Mouse (Mus musculus) embryonic facial prominence, embryonic 12.5 days (tissue): ENCODE data around the gene Smim6. TPM values are rescaled to one million over a fixed set of nuclear protein-coding genes. Genes with fewer than 3 reads are reported as not detected.

Experiments
- ATAC-seq: fragments of 200-750 bp; cut with Nextera tagmentation; 2 replicates; pipeline ENCODE4 v1.8.0; 2017; ENCODE audit not compliant: insufficient number of reproducible peaks, insufficient read depth, low FRiP score, low TSS enrichment
- H3K27ac ChIP-seq: fragments of 300-500 bp; sonication (generic); 2 replicates; pipeline ENCODE4 v1.5.1; 2016; ENCODE audit warnings: mild to moderate bottlenecking
- H3K27me3 ChIP-seq: fragments of 300-500 bp; sonication (generic); 2 replicates; pipeline ENCODE4 v1.6.1; 2016; ENCODE audit warnings: mild to moderate bottlenecking, moderate library complexity
- H3K36me3 ChIP-seq: fragments of 300-500 bp; sonication (generic); 2 replicates; pipeline ENCODE4 v1.6.1; 2016; ENCODE audit warnings: mild to moderate bottlenecking
- H3K4me1 ChIP-seq: fragments of 300-500 bp; sonication (generic); 2 replicates; pipeline ENCODE4 v1.6.1; 2016
- H3K4me2 ChIP-seq: fragments of 300-500 bp; sonication (generic); replicated peaks from 2 replicates; pipeline ENCODE4 v1.6.1; 2016; ENCODE audit warnings: mild to moderate bottlenecking, moderate library complexity
- H3K4me3 ChIP-seq: fragments of 300-500 bp; sonication (generic); 2 replicates; pipeline ENCODE4 v1.5.1; 2016; ENCODE audit warnings: mild to moderate bottlenecking
- H3K9ac ChIP-seq: fragments of 300-500 bp; sonication (generic); 2 replicates; pipeline ENCODE4 v1.6.1; 2016; ENCODE audit warnings: mild to moderate bottlenecking, moderate library complexity
- H3K9me3 ChIP-seq: fragments of 300-500 bp; sonication (generic); 2 replicates; pipeline ENCODE4 v1.6.1; 2016; ENCODE audit warnings: mild to moderate bottlenecking, moderate library complexity
- WGBS: fragments of 180-500 bp; shearing (Covaris S2); methylation state at CpG from one replicate; pipeline ENCODE4 v1.1.7; 2016; 5-methylcytosine and 5-hydroxymethylcytosine counted together
- polyA plus RNA-seq: library from polyadenylated mRNA; unstranded; fragments of >200 nt; fragmentation: Nextera tagmentation; extraction: Ambion mirVana; gene quantifications from 2 replicates; pipeline ENCODE4 v1.2.1, GENCODE M21; 2016

Gene Smim6
- 1.00 and 1.7 TPM in 2 replicates for polyA plus RNA-seq

DNA sequence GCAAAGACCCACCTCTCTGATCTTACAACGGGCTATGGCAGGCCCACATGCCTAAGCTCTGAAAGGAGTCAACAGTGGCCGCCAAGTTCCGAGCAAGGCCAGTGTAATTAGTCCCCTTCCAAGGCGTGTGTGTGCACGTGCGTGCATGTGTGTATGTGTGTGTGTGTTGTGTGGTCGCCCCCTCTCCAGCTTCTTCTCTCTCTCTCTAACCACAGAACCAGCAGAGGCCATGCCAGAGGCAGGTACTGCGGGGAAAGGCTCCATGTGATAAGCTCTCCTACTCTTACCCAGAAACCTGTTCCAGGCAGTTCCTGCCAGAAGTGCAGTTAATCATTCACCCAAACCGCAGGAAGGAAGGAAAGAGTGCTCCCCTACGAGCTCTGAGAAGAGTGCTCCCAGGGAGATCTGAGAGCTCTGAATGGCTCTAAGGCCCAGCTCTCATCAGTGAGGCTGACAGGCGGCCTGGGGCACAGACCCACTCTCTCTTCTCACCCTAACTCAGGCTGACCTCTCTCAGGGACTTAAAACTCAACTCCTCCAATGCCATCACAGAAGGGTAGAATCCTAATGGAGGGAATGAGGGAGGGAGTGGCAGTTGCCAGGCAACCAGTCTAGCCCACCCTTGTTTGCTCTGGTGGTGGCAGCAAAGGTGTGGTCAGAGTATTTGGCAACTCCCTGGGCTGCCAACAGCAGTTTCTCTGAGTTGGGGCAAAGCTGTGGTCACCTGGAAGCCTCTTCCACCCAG, at the start of gene Smim6:
TSS of gene Smim6 (plus strand) at position 386 of the 745 bp plus-strand sequence.
- H3K9me3 ChIP-seq: no peaks in the 10 kb centered on the region
- no peaks in the 10 kb centered on the region for H3K4me1 ChIP-seq
- ATAC-seq: no peak
- no peaks in the 10 kb centered on the region for H3K27me3 ChIP-seq
- WGBS: 79% methylated on average over 11 of the region's 11 CpGs
- H3K4me2 ChIP-seq: no peak within 1 kb of the TSS
- H3K27ac ChIP-seq: no peak within 1 kb of the TSS
- H3K36me3 ChIP-seq: peaks cover 39% of the 10 kb centered on the region; the same call in 1 of the 2 replicates
- H3K9ac ChIP-seq: no peak within 1 kb of the TSS
- H3K4me3 ChIP-seq: no peak within 1 kb of the TSS

DNA sequence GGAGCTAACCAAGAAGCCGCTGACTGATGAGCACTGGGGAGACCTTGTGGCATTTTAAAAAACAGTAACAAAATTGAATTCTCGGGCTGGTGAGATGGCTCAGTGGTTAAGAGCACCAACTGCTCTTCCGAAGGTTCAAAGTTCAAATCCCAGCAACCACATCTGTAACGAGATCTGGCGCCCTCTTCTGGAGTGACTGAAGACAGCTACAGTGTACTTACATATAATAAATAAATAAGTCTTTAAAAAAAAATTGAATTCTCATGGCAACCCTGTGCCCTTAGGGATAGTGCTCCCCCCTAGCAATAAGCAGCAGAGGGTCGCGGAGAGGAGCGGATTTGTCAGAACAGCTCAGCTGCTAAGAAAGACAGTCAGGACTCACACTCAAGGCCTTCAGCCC, 47.9 kb upstream of the Smim6 start:
- Histone ChIP-seq H3K9me3 (no peaks in the 10 kb centered on the region), H3K27ac (no peak overlapping the region), H3K4me2 (no peak overlapping the region), H3K9ac (no peak overlapping the region), H3K27me3 (peaks cover 37% of the 10 kb centered on the region), H3K36me3 (no peaks in the 10 kb centered on the region), H3K4me1 (0 out of 2 replicates have a peak, but pooled peaks cover 5% of the 10 kb centered on the region), H3K4me3 (no peak overlapping the region)
- 84% methylated on average over 8 of the region's 8 CpGs for WGBS
- no peak for ATAC-seq

DNA sequence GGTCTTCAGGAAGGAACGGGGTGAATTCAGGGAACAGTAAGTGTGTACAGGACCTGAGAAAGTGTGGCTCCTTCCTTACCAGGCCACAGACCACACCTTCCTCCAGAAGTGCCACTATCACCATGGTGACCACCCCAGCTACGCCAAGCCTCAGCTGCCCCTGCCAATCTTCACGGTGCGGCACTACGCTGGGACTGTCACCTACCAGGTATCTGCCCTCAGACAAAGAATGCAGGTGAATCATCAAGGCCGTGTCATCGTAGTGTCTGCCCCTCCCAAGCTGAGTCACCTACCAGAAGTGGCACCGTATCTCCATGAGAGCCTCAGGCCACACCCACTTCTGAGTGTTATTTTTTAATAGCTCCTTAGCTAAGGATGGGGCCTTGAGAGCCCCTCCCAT, 42.4 kb upstream of the Smim6 start:
- Histone ChIP-seq H3K27me3 (0 out of 2 replicates have a peak, but pooled peaks cover 4% of the 10 kb centered on the region), H3K4me1 (no peaks in the 10 kb centered on the region), H3K27ac (no peak overlapping the region), H3K4me3 (no peak overlapping the region), H3K9ac (no peak overlapping the region), H3K9me3 (no peaks in the 10 kb centered on the region), H3K36me3 (no peaks in the 10 kb centered on the region), H3K4me2 (no peak overlapping the region)
- WGBS: 91% methylated on average over 8 of the region's 8 CpGs
- ATAC-seq: no peak

DNA sequence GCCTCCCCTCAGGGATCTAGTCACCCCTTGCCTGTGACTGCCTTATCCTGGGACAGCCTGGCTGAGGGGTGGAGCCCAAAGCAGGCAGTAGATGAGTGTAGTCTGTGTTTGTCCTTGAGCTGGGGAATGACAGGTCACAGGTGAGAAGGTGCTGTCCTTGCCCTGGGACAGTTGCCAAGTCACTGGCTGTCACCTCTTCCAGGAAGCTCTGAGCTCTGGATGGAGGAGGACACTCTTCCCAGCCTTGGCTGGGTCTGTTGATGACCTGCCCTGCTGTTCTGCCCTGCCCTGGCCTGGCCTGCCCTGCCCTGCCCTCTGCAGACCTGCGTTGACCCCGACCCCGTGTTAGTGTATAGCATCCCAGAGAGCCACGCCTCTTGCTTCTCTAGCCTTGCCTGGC, 39.4 kb upstream of the Smim6 start:
- no peaks in the 10 kb centered on the region for H3K9me3 ChIP-seq
- no peak overlapping the region for H3K4me3 ChIP-seq
- H3K4me1 ChIP-seq: no peaks in the 10 kb centered on the region
- no peaks in the 10 kb centered on the region for H3K27me3 ChIP-seq
- WGBS: 73% methylated on average over 4 of the region's 4 CpGs
- ATAC-seq: no peak
- no peak overlapping the region for H3K4me2 ChIP-seq
- H3K27ac ChIP-seq: no peak overlapping the region
- H3K9ac ChIP-seq: no peak overlapping the region
- no peaks in the 10 kb centered on the region for H3K36me3 ChIP-seq

DNA sequence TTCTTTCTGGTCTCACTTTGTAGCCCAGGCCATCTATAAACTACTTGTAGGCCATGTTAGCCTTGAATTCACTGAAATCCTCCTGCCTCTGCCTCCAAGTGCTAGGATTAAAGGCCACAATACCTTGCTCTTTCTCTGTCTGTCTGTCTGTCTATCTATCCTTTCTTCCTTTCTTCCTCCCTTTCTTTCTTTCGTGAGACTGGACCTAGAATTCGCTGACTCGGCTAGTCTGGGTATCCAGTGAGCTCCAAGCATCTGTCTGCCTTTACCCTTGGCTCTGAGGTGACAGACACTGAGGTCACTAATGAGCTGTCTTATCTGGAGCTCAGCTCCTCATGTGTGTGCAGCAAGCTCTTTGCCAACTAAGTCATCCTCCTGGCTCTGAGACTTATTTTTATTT, 35.9 kb upstream of the Smim6 start:
- no peaks in the 10 kb centered on the region for H3K27me3 ChIP-seq
- no peak for ATAC-seq
- H3K27ac ChIP-seq: no peak overlapping the region
- WGBS: 94% methylated on average over 3 of the region's 3 CpGs
- H3K9me3 ChIP-seq: no peaks in the 10 kb centered on the region
- no peaks in the 10 kb centered on the region for H3K36me3 ChIP-seq
- H3K9ac ChIP-seq: no peak overlapping the region
- H3K4me2 ChIP-seq: no peak overlapping the region
- H3K4me1 ChIP-seq: no peaks in the 10 kb centered on the region
- no peak overlapping the region for H3K4me3 ChIP-seq

DNA sequence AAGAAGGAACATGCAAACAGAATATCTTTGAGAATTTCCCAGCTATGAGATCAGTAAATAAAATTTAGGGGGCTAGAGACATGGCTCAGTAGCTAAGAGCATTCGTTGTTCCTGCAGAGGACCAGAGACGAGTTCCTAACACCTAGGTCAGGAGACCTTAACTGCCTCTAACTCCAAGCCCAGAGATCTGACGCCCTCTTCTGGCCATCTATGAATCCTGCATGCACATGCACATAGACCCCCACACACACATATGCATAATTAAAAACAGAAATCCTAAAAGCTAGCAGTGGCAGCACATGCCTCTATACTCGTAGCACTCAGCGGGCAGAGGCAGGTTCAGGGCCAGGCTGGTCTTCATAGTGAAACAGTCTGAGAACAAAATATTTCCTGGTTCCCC, 35.4 kb upstream of the Smim6 start:
- Histone ChIP-seq H3K36me3 (no peaks in the 10 kb centered on the region), H3K9me3 (no peaks in the 10 kb centered on the region), H3K27me3 (no peaks in the 10 kb centered on the region), H3K4me2 (no peak overlapping the region), H3K9ac (no peak overlapping the region), H3K4me1 (no peaks in the 10 kb centered on the region), H3K27ac (no peak overlapping the region), H3K4me3 (no peak overlapping the region)
- ATAC-seq: no peak
- WGBS: 64% methylated on average over 5 of the region's 5 CpGs

DNA sequence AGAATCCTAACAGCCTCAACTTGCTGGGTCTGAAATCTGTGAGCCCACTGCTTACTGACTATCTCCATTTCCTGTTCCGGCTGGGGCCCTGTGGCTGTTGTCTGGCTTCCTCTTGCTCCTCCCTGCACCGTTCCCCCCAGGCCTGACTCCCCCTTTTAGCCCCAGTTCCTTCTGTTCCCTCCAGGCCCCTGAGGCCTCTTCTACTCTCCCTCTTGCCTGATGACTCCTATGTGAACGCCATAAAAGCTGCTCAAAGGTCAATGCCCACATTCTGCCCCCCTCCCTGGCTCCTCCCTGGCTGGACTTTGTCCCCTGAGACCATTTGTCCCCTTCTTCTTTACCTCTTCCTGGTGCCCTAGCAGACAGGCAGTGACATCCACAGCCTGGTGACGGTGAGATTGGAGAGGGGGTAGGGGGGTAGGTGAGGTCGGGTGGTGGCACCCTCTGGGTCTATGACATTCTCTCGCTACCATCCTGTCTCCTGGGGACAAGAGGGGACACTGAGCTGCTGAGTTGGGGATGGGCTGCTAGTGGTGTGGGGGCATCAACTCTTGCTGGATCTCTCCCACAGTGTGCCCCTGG, 34.6 kb upstream of the Smim6 start:
- WGBS: 59% methylated on average over 6 of the region's 6 CpGs
- Histone ChIP-seq H3K27me3 (no peaks in the 10 kb centered on the region), H3K4me2 (no peak overlapping the region), H3K9ac (no peak overlapping the region; the same call in 1 of the 2 replicates), H3K4me1 (no peaks in the 10 kb centered on the region), H3K9me3 (no peaks in the 10 kb centered on the region), H3K36me3 (no peaks in the 10 kb centered on the region), H3K4me3 (no peak overlapping the region), H3K27ac (no peak overlapping the region)
- no peak for ATAC-seq

DNA sequence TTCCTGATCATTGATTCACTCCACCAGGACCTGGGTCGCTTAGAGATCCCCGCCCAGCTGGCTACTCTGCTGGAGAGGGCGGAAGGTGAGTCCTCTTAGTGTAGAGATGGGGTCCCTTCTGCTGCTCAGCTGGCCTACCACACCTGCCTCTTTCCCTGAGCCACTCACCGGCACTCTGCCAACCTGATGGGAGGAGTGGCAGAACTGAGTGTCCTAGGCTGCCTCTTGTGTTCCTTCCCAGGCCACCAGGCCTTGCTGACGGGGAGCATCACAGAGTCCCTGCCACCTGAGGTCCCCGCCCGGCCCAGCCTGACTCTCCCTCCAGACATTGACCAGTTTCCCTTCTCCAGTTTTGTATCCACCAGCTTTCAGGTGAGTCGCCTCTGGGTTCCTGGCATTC, 33.7 kb upstream of the Smim6 start:
- H3K27ac ChIP-seq: no peak overlapping the region
- peaks cover 7% of the 10 kb centered on the region for H3K27me3 ChIP-seq
- H3K4me2 ChIP-seq: no peak overlapping the region
- no peaks in the 10 kb centered on the region for H3K36me3 ChIP-seq
- no peak for ATAC-seq
- no peaks in the 10 kb centered on the region for H3K4me1 ChIP-seq
- no peak overlapping the region for H3K9ac ChIP-seq
- H3K9me3 ChIP-seq: no peaks in the 10 kb centered on the region
- 76% methylated on average over 8 of the region's 8 CpGs for WGBS
- no peak overlapping the region for H3K4me3 ChIP-seq

DNA sequence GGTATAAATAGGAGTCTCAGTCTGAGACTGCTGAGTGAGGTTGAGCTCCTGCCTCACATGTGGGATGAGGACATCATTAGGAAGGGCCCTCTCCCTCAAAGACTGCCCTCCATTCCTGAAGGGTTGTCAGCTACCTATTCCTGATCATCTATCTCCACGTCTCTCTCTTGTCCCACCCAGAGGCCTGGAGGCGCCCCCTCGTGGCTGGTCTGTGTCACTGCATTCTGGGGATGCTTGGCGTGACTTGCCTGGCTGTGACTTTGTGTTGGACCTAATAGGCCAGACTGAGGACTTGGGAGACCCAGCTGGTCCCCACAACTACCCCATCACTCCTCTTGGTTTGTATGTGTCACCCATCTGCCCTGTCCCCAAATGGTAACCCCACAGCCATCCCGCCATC, 30.8 kb upstream of the Smim6 start:
- Histone ChIP-seq H3K4me1 (no peaks in the 10 kb centered on the region), H3K27me3 (peaks cover 22% of the 10 kb centered on the region), H3K4me2 (no peak overlapping the region), H3K36me3 (no peaks in the 10 kb centered on the region), H3K27ac (no peak overlapping the region), H3K9ac (no peak overlapping the region), H3K9me3 (no peaks in the 10 kb centered on the region), H3K4me3 (no peak overlapping the region)
- no peak for ATAC-seq
- WGBS: 23% methylated on average over 5 of the region's 5 CpGs

DNA sequence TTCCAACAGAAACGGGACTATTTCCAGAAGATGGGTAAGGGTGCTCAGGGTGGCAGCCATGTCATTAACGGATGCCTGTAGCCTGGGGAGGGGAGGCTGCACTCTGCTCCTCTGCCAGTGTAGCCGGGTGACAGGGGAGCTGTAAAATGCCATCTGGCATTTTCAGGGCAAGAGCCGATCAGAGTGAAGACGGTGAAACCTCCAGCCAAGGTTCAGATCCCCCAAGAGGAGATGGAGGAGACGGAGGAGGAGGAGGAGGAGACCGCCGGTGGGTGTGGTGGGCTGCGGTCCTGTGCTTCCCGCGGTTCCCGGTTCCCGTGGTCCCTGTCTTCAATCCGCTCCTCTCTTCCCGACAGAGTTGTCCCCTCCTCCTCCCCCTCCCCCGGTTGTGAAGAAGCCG, 28.6 kb upstream of the Smim6 start:
- H3K27ac ChIP-seq: no peak overlapping the region
- H3K4me1 ChIP-seq: no peaks in the 10 kb centered on the region
- 32% methylated on average over 15 of the region's 17 CpGs for WGBS
- no peak for ATAC-seq
- H3K9ac ChIP-seq: no peak overlapping the region; the same call in 1 of the 2 replicates
- no peaks in the 10 kb centered on the region for H3K9me3 ChIP-seq
- H3K4me2 ChIP-seq: no peak overlapping the region
- no peak overlapping the region for H3K4me3 ChIP-seq
- peaks cover 22% of the 10 kb centered on the region for H3K27me3 ChIP-seq
- H3K36me3 ChIP-seq: no peaks in the 10 kb centered on the region

DNA sequence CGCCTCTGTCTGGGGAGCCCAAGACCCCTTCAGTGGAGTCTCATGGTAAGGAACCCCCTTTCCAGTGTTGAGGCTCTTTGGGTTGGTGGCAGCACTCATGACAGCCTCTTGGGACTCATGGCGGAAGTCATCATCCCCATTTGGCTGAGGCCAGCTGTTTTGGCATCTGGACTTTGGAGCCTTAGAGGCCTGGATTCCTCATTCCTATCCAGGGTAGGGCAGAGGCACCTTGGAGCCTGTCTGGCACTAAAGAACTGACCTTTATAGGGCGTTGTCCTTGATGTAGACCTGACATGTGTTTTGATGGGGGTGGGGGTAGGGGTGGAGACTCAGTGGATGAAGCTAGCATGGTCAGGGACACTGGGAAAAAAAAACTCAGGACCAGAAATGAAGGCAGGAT, 27.5 kb upstream of the Smim6 start:
- Histone ChIP-seq H3K4me1 (no peaks in the 10 kb centered on the region), H3K4me3 (no peak overlapping the region), H3K27me3 (peaks cover 22% of the 10 kb centered on the region), H3K27ac (no peak overlapping the region), H3K9me3 (no peaks in the 10 kb centered on the region), H3K9ac (no peak overlapping the region), H3K36me3 (no peaks in the 10 kb centered on the region), H3K4me2 (no peak overlapping the region)
- no peak for ATAC-seq
- 87% methylated on average over 3 of the region's 3 CpGs for WGBS

DNA sequence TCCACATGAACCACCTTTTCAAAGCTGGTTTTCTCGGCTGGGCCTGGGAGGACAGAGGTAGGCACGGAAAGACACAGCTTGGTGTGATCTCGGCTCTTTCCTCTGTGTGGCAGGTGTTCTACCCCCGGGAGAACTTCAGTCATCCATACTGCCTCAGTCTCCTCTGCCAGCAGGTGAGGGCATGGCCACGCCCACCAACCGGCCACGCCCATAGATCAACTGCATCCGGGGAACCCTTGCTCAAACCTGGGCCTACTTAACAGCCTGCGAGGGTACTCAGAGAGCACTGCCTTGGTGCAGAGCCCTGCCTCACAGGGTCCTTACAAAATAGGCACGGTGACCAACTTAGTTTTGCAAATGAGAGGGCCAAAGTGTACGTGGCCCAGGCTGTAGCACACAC, 26.5 kb upstream of the Smim6 start:
- H3K4me3 ChIP-seq: no peak overlapping the region
- no peaks in the 10 kb centered on the region for H3K36me3 ChIP-seq
- H3K9ac ChIP-seq: no peak overlapping the region
- H3K4me2 ChIP-seq: no peak overlapping the region
- no peak overlapping the region for H3K27ac ChIP-seq
- ATAC-seq: no peak
- H3K9me3 ChIP-seq: no peaks in the 10 kb centered on the region
- 73% methylated on average over 11 of the region's 11 CpGs for WGBS
- H3K27me3 ChIP-seq: peaks cover 22% of the 10 kb centered on the region
- H3K4me1 ChIP-seq: no peaks in the 10 kb centered on the region
